Mouse (Mus musculus) thymus, adult 2 months (tissue): ENCODE measurements around the gene Wnk2. TPM values are rescaled to one million over a fixed set of nuclear protein-coding genes. Genes with fewer than 3 reads are reported as not detected.
A peak's percentile ranks its signal among the peaks of the same experiment; 100 is the strongest.

Experiments
- DNase-seq: peaks from one replicate; pipeline ENCODE4 v3.0.0; 2021
- H3K27ac ChIP-seq: fragments of 200-500 bp; 2 replicates; pipeline ENCODE4 v1.5.1; 2012; ENCODE audit warnings: low read length, control low read depth; ENCODE audit not compliant: control insufficient read depth, insufficient read depth
- H3K27me3 ChIP-seq: fragments of 200-500 bp; 2 replicates; pipeline ENCODE4 v1.6.1; 2012; ENCODE audit warnings: mild to moderate bottlenecking, low read length, moderate library complexity, mixed read lengths; ENCODE audit not compliant: control insufficient read depth, insufficient read depth
- H3K36me3 ChIP-seq: fragments of 200-500 bp; 2 replicates; pipeline ENCODE4 v1.6.1; 2012; ENCODE audit warnings: mild to moderate bottlenecking, low read length, moderate library complexity; ENCODE audit not compliant: control insufficient read depth, insufficient read depth
- H3K4me1 ChIP-seq: fragments of 200-500 bp; replicated peaks from 2 replicates; pipeline ENCODE4 v1.6.1; 2012; ENCODE audit warnings: low read length; ENCODE audit not compliant: control insufficient read depth, insufficient read depth
- H3K4me3 ChIP-seq: fragments of 200-500 bp; 2 replicates; pipeline ENCODE4 v1.5.1; 2012; ENCODE audit warnings: mild to moderate bottlenecking, low read length, control low read depth, moderate library complexity; ENCODE audit not compliant: control insufficient read depth, insufficient read depth
- CTCF ChIP-seq: fragments of 200-500 bp; IDR thresholded peaks from 2 replicates; pipeline ENCODE4 v1.5.1; 2012; ENCODE audit warnings: mild to moderate bottlenecking, control low read depth, low read length, moderate library complexity, borderline replicate concordance; ENCODE audit not compliant: control insufficient read depth, poor library complexity, insufficient read depth; ENCODE audit errors: extremely low read depth
- POLR2A ChIP-seq: fragments of 200-500 bp; IDR thresholded peaks from 2 replicates; pipeline ENCODE4 v1.6.1; 2012; ENCODE audit warnings: mild to moderate bottlenecking, low read length, control low read depth, moderate library complexity; ENCODE audit not compliant: control insufficient read depth, poor library complexity, insufficient read depth; ENCODE audit errors: extremely low read depth
- WGBS: fragments of 180-500 bp; shearing (Covaris S2); methylation state at CpG from one replicate; pipeline ENCODE4 v1.1.7; 2018; 5-methylcytosine and 5-hydroxymethylcytosine counted together
- polyA plus RNA-seq: library from polyadenylated mRNA; depleted of rRNA; stranded (reverse); fragments of >200 nt; gene quantifications from 2 replicates; pipeline ENCODE4 v1.2.3, GENCODE M21; 2012; rRNA removed

Gene Wnk2
- polyA plus RNA-seq, 1 experiment = 3.9 TPM

DNA sequence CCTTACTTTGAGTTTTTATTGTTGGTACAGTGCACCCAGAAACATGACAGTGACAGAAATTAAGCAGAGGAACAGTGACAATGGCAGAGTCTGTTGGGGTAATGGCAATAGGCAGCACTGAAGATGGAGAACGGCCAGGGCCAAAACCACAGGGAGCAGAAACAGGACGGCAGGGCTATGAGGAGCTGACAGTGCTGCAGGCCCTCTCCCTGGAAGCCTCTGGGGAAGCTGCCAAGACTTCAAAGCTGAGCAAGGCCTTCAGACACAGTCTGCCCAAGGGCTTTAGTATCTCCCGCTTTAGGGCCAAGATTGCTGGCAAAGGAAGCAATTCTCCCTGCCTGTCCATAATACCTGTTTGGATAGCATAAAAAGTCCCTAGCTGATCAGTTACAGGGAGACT lies 146.1 kb downstream of the Wnk2 start:
- Histone ChIP-seq H3K4me1 (no peaks in the 10 kb centered on the region), H3K4me3 (no peak overlapping the region), H3K27me3 (no peaks in the 10 kb centered on the region), H3K27ac (no peak overlapping the region), H3K36me3 (no peaks in the 10 kb centered on the region)
- 65% methylated on average over 3 of the region's 3 CpGs for WGBS
- no peak for DNase-seq
- TF ChIP-seq CTCF (no peak), POLR2A (no peak)

DNA sequence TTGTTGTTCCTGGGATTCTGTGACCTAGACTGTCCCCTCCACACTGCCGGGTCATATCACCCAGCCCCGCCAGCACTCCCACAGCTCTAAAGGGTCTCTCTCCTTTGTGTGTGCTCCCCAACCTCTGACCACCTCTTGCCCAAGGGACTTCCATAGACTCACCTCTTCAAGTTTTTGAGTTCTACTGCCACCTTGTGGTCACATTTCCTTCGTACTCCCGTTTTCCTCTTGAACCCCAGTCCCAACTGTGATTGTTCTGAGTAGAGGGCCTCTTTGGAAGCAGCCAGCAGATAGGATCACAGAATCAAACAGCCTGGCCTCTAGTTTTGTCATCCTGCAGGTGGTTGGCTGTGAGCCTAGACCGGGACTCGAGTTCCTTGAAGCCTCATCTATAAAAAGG lies 149.2 kb downstream of the Wnk2 start:
- Histone ChIP-seq H3K36me3 (no peaks in the 10 kb centered on the region), H3K4me3 (no peak overlapping the region), H3K4me1 (peaks cover 6% of the 10 kb centered on the region; the same call in 1 of the 2 replicates), H3K27ac (no peak overlapping the region), H3K27me3 (no peaks in the 10 kb centered on the region)
- TF ChIP-seq POLR2A (no peak), CTCF (peak; percentile 48; the same call in 1 of the 2 replicates)
- peak; percentile 71 for DNase-seq
- 18% methylated on average over 6 of the region's 6 CpGs for WGBS

DNA sequence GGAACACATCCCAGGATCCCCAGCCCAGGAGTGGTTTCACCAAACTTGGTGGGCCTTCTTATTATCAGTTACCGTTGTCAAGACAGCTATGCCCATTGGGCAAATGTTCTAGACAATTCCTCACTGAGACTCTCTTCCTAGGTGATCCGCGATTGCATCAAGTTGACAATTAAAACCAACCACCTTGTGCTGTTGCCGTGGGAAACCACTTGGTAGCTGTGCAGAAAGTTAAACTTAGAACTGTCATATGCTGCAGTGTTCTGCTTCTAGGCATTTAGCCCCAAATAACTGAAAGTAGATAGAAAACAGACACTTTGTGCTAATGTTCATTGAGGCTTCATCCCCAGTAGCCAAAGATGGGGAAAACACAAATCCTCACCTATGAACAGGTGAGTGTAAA lies 151.1 kb downstream of the Wnk2 start:
- WGBS = 94% methylated on average over 4 of the region's 4 CpGs
- H3K27ac ChIP-seq = no peak overlapping the region
- DNase-seq = no peak
- no peaks in the 10 kb centered on the region for H3K27me3 ChIP-seq
- H3K4me3 ChIP-seq = no peak overlapping the region
- no peaks in the 10 kb centered on the region for H3K36me3 ChIP-seq
- H3K4me1 ChIP-seq = peaks cover 6% of the 10 kb centered on the region; the same call in 1 of the 2 replicates
- TF ChIP-seq POLR2A = no peak
- no peak for TF ChIP-seq CTCF

DNA sequence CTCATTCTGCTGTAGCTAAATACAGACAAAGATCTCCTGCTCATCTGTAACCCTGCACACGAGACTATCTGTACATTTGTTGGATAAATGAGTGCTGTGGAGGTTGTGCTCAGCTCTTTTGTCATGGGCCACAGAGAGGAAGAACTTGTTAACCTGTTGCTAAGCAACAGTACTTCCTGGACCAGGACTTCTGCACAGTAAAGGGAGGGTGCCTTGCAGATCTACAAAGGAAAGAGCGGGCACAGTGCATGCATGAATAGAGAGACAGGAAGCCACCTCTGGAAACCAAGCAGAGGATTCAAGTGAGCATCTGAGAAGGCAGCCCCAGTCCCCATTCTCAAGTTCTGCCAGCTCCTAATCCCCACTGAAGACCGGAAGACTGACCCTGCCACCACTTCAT lies 152.9 kb downstream of the Wnk2 start:
- Histone ChIP-seq H3K36me3 (no peaks in the 10 kb centered on the region), H3K27me3 (no peaks in the 10 kb centered on the region), H3K27ac (peak overlapping the region; percentile 28; the same call in 1 of the 2 replicates), H3K4me1 (peaks cover 6% of the 10 kb centered on the region; the same call in 1 of the 2 replicates), H3K4me3 (no peak overlapping the region)
- DNase-seq = peak; percentile 54
- TF ChIP-seq CTCF = no peak
- TF ChIP-seq POLR2A = no peak
- WGBS = 5% methylated on average over 3 of the region's 3 CpGs

DNA sequence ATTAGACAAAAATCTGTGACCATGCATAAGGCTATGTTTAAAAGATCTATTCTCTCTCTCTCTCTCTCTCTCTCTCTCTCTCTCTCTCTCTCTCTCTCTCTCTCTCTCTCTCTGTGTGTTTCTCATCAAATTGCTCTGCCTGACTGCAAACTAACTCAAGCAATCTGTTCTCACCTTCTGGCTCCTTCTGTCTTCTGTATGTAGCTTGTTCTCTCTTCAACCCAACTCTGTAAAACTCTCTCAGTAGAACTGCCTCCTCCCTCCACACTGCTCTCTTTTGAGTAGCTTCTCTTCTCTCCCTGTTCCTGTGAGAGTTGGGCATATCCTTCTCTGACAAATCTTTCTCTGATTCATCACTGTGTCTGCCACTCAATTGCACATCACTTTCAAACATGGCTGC lies 154.9 kb downstream of the Wnk2 start:
- H3K4me3 ChIP-seq = no peak overlapping the region
- H3K27ac ChIP-seq = no peak overlapping the region

DNA sequence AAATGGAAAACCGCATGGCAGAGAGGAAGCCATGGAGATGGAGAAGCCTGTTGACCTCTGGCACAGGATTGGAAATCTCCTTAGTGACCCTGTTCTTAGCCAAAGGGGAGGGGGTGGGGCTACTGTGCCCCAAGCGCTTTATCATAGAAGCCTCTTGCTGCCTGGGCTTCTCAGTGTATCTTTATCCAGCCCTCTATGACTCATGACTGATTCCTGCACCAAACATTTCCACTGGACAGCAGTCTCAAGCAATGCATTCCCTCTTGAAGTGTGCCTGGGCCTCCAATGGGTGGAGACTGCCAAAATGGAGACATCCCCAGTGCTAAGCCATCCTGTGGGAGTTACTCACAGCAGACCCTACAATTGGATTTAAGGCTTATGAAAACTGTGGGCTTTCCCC lies 157.7 kb downstream of the Wnk2 start:
- Histone ChIP-seq H3K4me3 (no peak overlapping the region), H3K36me3 (no peaks in the 10 kb centered on the region), H3K27ac (no peak overlapping the region), H3K27me3 (no peaks in the 10 kb centered on the region), H3K4me1 (peaks cover 1% of the 10 kb centered on the region; the same call in 1 of the 2 replicates)
- 100% methylated on average over 2 of the region's 2 CpGs for whole genome bisulfite sequencing
- TF ChIP-seq POLR2A (no peak), CTCF (no peak)
- DNase-seq = no peak

More for the DNA sequence above, 154.9 kb downstream of the Wnk2 start:
- Histone ChIP-seq H3K27me3 (no peaks in the 10 kb centered on the region), H3K4me1 (peaks cover 6% of the 10 kb centered on the region; the same call in 1 of the 2 replicates), H3K36me3 (no peaks in the 10 kb centered on the region)
- no peak for TF ChIP-seq CTCF
- TF ChIP-seq POLR2A = no peak
- DNase-seq = no peak

Other genes starting within 250 kb of the Wnk2 start
- gene Fam120a, start 180.0 kb downstream of the Wnk2 start, polyA plus RNA-seq = 120 and 142 TPM in 2 replicates
- 98.1 and 113 TPM in 2 replicates for gene Ninj1, start 39.5 kb upstream of the Wnk2 start, polyA plus RNA-seq
- gene Card19, start 68.0 kb upstream of the Wnk2 start, polyA plus RNA-seq = 79.1 and 86.2 TPM in 2 replicates
- gene Susd3, start 100.7 kb upstream of the Wnk2 start, polyA plus RNA-seq = 13.1 and 16.2 TPM in 2 replicates
- 17.8 and 19.2 TPM in 2 replicates for gene Fgd3, start 172.3 kb upstream of the Wnk2 start, polyA plus RNA-seq
- 47.8 and 51.1 TPM in 2 replicates for gene Bicd2, start 193.6 kb upstream of the Wnk2 start, polyA plus RNA-seq